Mouse (Mus musculus): ENCODE data around the gene Tmem114.

GRCm38 (mm10) chr16:8419666-8420065, 5.3 kb downstream of the Tmem114 start:
- TF ChIP-seq CTCF (IDR thresholded peaks at IDR 0.05; ENCODE audit: control insufficient read depth, insufficient read depth, low read length), result no peak
- no peak for TF ChIP-seq POLR2A (IDR thresholded peaks at IDR 0.05; ENCODE audit: borderline replicate concordance, control insufficient read depth, low read depth, low read length)
